Mouse (Mus musculus): ENCODE measurements around the gene Dnajb6.

- TF ChIP-seq CTCF (IDR thresholded peaks at IDR 0.05; ENCODE audit: low read depth) (no peak), EP300 (optimal IDR thresholded peaks at IDR 0.05) (no peak)
Observed at GRCm38 (mm10) chr5:29854376-29854775, 118.9 kb downstream of the Dnajb6 start.

Measured in stomach, postnatal 0 days (tissue).